Mouse (Mus musculus): ENCODE measurements at regions not wholly inside any gene's neighbourhood (a gene's known extent, or its start where the extent isn't known, plus 50 kb on each side); places are given as distances from the start of the nearest gene placed in this dataset.
A peak's percentile ranks its signal among the peaks of the same experiment; 100 is the strongest.
"Not testable (repeated sequence)": the region's sequence is repeated elsewhere in the genome, so short reads cannot be mapped to it uniquely, and the experiment has no call there.

GRCm38 (mm10) chr3:53792541-53792940, 52.3 kb upstream of the Gm10985 start:
- H3K9ac ChIP-seq: no peak overlapping the region
- H3K27ac ChIP-seq (replicated peaks): no peak overlapping the region
- H3K36me3 ChIP-seq: no peaks in the 10 kb centered on the region
- no peaks in the 10 kb centered on the region for H3K4me1 ChIP-seq
- 96% methylated on average over 1 of the region's 1 CpGs for WGBS
- H3K9me3 ChIP-seq: no peaks in the 10 kb centered on the region
- no peak overlapping the region for H3K4me2 ChIP-seq
- H3K4me3 ChIP-seq: no peak overlapping the region
- no peaks in the 10 kb centered on the region for H3K27me3 ChIP-seq (replicated peaks)
- no peak for ATAC-seq (ENCODE audit: extremely low read depth, insufficient number of reproducible peaks, low FRiP score, low TSS enrichment)

- H3K27ac ChIP-seq (replicated peaks): no peak overlapping the region
- H3K4me3 ChIP-seq: no peak overlapping the region
- ATAC-seq (ENCODE audit: extremely low read depth, insufficient number of reproducible peaks, low FRiP score, low TSS enrichment): no peak
- no peak overlapping the region for H3K9ac ChIP-seq
- H3K27me3 ChIP-seq (replicated peaks): no peaks in the 10 kb centered on the region
- H3K4me1 ChIP-seq: no peaks in the 10 kb centered on the region
- no peaks in the 10 kb centered on the region for H3K36me3 ChIP-seq
- no peaks in the 10 kb centered on the region for H3K9me3 ChIP-seq
- H3K4me2 ChIP-seq: no peak overlapping the region
These were observed 55.2 kb upstream of the Gm10985 start for GRCm38 (mm10) chr3:53789706-53790105.

GRCm38 (mm10) chr3:53785201-53785600, 59.7 kb upstream of the Gm10985 start:
- no peak for ATAC-seq (ENCODE audit: extremely low read depth, insufficient number of reproducible peaks, low FRiP score, low TSS enrichment)
- H3K9me3 ChIP-seq: no peaks in the 10 kb centered on the region
- 65% methylated on average over 3 of the region's 3 CpGs for whole genome bisulfite sequencing

DNA sequence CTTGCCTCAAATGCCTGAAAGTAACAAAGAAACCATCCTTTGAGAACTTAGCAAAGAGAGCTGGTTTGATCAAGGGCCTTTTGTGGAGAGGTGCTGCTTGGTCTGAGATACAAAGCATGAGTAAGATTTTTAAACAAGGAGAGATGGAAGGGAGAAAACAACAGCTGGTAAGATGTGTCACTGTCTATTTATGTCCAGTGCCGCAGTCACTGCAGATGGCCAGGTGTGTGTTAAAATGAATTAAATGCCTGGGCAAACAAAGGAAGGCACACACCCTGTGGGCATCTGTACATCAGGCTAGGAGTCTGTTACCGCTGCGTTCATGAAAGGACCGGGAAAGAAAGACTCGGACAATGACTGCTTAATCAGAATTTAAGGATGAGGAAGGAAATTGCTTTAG, 68.2 kb upstream of the Gm10985 start:
- H3K4me3 ChIP-seq: no peak overlapping the region
- WGBS: 80% methylated on average over 5 of the region's 5 CpGs

More at GRCm38 (mm10) chr3:53785201-53785600, 59.7 kb upstream of the Gm10985 start:
- H3K4me1 ChIP-seq: no peaks in the 10 kb centered on the region
- H3K36me3 ChIP-seq: no peaks in the 10 kb centered on the region
- no peak overlapping the region for H3K4me3 ChIP-seq
- no peaks in the 10 kb centered on the region for H3K27me3 ChIP-seq (replicated peaks)
- H3K4me2 ChIP-seq: no peak overlapping the region
- no peak overlapping the region for H3K9ac ChIP-seq
- H3K27ac ChIP-seq (replicated peaks): no peak overlapping the region

GRCm38 (mm10) chr3:53767601-53768000, 77.3 kb upstream of the Gm10985 start:
- no peaks in the 10 kb centered on the region for H3K9me3 ChIP-seq
- ATAC-seq (ENCODE audit: extremely low read depth, insufficient number of reproducible peaks, low FRiP score, low TSS enrichment): no peak
- no peaks in the 10 kb centered on the region for H3K4me1 ChIP-seq
- no peak overlapping the region for H3K4me2 ChIP-seq
- H3K27ac ChIP-seq (replicated peaks): no peak overlapping the region
- no peak overlapping the region for H3K9ac ChIP-seq
- H3K27me3 ChIP-seq (replicated peaks): no peaks in the 10 kb centered on the region
- no peaks in the 10 kb centered on the region for H3K36me3 ChIP-seq
- H3K4me3 ChIP-seq: no peak overlapping the region

More for the DNA sequence above, 68.2 kb upstream of the Gm10985 start:
- H3K4me1 ChIP-seq: no peaks in the 10 kb centered on the region
- H3K27me3 ChIP-seq (replicated peaks): no peaks in the 10 kb centered on the region
- H3K9ac ChIP-seq: no peak overlapping the region
- no peaks in the 10 kb centered on the region for H3K36me3 ChIP-seq
- H3K27ac ChIP-seq (replicated peaks): no peak overlapping the region
- no peaks in the 10 kb centered on the region for H3K9me3 ChIP-seq
- no peak overlapping the region for H3K4me2 ChIP-seq
- ATAC-seq (ENCODE audit: extremely low read depth, insufficient number of reproducible peaks, low FRiP score, low TSS enrichment): no peak

DNA sequence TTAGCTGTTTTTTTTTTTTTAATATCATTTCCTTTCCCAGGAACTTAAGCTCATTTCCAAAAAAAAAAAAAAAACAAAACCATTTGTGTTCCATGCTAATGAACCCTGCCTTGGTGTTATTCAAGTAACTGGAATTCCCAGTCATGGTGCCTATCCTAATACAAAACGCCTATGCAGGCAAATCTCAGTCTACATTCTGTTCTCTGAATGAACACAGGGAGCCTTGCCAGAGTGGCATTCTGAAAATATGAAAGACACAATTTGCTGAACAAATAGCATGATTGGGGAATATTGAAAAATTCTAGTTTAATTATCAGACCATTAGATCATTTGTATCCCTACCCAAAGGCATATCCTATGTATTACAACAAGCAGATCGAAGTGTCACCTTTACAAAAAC, 80.9 kb upstream of the Gm10985 start:
- H3K36me3 ChIP-seq: no peaks in the 10 kb centered on the region
- no peaks in the 10 kb centered on the region for H3K4me1 ChIP-seq
- no peak overlapping the region for H3K4me3 ChIP-seq
- ATAC-seq (ENCODE audit: extremely low read depth, insufficient number of reproducible peaks, low FRiP score, low TSS enrichment): no peak
- no peak overlapping the region for H3K9ac ChIP-seq
- no peaks in the 10 kb centered on the region for H3K9me3 ChIP-seq
- no peak overlapping the region for H3K4me2 ChIP-seq
- WGBS: 75% methylated on average over 2 of the region's 2 CpGs
- no peaks in the 10 kb centered on the region for H3K27me3 ChIP-seq (replicated peaks)
- no peak overlapping the region for H3K27ac ChIP-seq (replicated peaks)

DNA sequence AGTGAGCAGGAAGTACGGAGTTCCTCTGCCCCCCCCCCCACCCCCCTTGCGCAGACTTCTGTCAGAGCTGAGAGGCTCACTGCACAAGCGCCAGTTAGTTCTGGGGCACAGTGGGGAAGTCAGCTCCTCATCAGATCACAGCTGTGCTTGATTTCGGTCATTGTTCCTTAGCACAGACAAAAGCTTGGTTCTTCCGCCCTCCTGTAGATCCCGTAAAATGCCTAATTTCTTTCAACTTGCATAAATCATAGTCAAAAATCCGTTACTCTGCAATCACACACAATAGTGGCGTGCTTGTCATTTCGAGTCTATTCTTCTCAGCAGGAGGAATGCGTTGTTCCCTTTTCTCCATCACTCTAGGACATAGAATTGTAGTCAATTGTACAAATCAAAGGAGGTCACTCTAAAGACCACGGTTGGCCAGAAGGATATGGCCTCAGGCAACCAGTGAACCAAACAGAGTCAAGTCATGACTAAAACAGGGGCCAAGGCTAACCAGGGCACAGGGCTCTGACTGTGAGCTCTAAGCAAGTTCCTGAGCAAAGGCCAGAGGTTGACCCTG, 83.3 kb upstream of the Gm10985 start:
- Histone ChIP-seq H3K4me3 (no peak overlapping the region), H3K36me3 (no peaks in the 10 kb centered on the region), H3K4me2 (no peak overlapping the region), H3K27me3 (replicated peaks) (no peaks in the 10 kb centered on the region), H3K9ac (no peak overlapping the region), H3K27ac (replicated peaks) (no peak overlapping the region), H3K9me3 (no peaks in the 10 kb centered on the region), H3K4me1 (no peaks in the 10 kb centered on the region)
- ATAC-seq (ENCODE audit: extremely low read depth, insufficient number of reproducible peaks, low FRiP score, low TSS enrichment): no peak
- 63% methylated on average over 11 of the region's 11 CpGs for WGBS

- no peak for ATAC-seq (ENCODE audit: extremely low read depth, insufficient number of reproducible peaks, low FRiP score, low TSS enrichment)
- 44% methylated on average over 10 of the region's 10 CpGs for WGBS
- H3K9ac ChIP-seq: no peak overlapping the region
- H3K27ac ChIP-seq (replicated peaks): no peak overlapping the region
- no peak overlapping the region for H3K4me2 ChIP-seq
- no peaks in the 10 kb centered on the region; the same call in 1 of the 2 replicates for H3K9me3 ChIP-seq
- H3K4me1 ChIP-seq: no peaks in the 10 kb centered on the region
- no peak overlapping the region for H3K4me3 ChIP-seq
- no peaks in the 10 kb centered on the region for H3K36me3 ChIP-seq
- no peaks in the 10 kb centered on the region for H3K27me3 ChIP-seq (replicated peaks)
These were observed 88.6 kb upstream of the Gm10985 start for GRCm38 (mm10) chr3:53756115-53756853.

DNA sequence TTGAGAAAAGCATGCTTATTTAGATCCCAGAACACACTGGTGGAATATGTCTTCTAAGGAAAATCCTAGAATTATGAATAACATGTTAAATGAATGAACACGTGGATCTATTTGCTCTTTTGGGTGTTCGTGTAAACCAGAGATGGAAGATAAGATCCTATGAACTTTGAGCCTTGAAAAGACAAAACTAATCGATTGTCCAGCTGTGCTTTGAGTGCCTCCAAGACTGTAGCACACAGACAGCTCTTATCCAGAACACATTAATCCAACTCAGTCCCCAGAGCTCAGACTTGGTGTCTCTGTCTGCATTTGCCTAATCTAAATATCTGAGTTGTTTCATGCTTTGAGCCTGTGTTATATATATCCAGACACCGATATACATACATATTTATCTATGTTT, 80.0 kb upstream of the Frem2 start:
- 53% methylated on average over 4 of the region's 4 CpGs for WGBS
- Histone ChIP-seq H3K4me3 (no peak overlapping the region), H3K36me3 (no peaks in the 10 kb centered on the region), H3K27me3 (replicated peaks) (no peaks in the 10 kb centered on the region), H3K9me3 (no peaks in the 10 kb centered on the region), H3K4me1 (peaks cover 24% of the 10 kb centered on the region), H3K27ac (replicated peaks) (no peak overlapping the region), H3K4me2 (peak overlapping the region; percentile 33; the same call in 1 of the 2 replicates), H3K9ac (no peak overlapping the region)
- ATAC-seq (ENCODE audit: extremely low read depth, insufficient number of reproducible peaks, low FRiP score, low TSS enrichment): no peak

- not testable (repeated sequence) for H3K27me3 ChIP-seq (replicated peaks); H3K4me3 ChIP-seq; H3K27ac ChIP-seq (replicated peaks); H3K9me3 ChIP-seq; H3K4me2 ChIP-seq; H3K9ac ChIP-seq; H3K36me3 ChIP-seq; ATAC-seq (ENCODE audit: extremely low read depth, insufficient number of reproducible peaks, low FRiP score, low TSS enrichment)
- H3K4me1 ChIP-seq: peaks cover 22% of the 10 kb centered on the region
- 85% methylated on average over 3 of the region's 3 CpGs for WGBS
These were observed 78.5 kb upstream of the Frem2 start for GRCm38 (mm10) chr3:53735607-53736006.

DNA sequence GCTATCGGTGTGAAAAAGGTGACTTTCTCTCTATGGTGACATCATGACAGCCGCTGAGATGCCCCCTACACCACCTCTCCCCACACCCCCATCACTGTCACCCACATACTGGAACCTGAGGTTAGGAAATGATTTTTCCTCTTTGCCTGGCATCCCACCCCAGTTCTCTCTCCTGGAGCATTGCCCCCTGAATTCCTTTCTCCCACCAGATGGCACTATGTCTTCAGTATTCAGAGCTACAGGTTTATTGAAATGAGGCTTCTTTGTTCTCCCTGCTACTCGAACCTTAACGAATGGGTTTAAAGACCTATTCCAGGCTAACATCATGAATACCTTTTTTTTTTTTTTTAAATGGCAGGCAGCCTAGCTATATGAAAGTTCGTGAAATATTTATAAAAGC, 78.0 kb upstream of the Frem2 start:
- peaks cover 26% of the 10 kb centered on the region for H3K4me1 ChIP-seq
- H3K36me3 ChIP-seq: no peaks in the 10 kb centered on the region
- no peak overlapping the region for H3K4me2 ChIP-seq
- H3K9me3 ChIP-seq: no peaks in the 10 kb centered on the region
- no peak overlapping the region for H3K9ac ChIP-seq
- H3K27me3 ChIP-seq (replicated peaks): no peaks in the 10 kb centered on the region
- H3K27ac ChIP-seq (replicated peaks): no peak overlapping the region
- WGBS: 30% methylated on average over 5 of the region's 5 CpGs
- ATAC-seq (ENCODE audit: extremely low read depth, insufficient number of reproducible peaks, low FRiP score, low TSS enrichment): no peak
- no peak overlapping the region for H3K4me3 ChIP-seq

DNA sequence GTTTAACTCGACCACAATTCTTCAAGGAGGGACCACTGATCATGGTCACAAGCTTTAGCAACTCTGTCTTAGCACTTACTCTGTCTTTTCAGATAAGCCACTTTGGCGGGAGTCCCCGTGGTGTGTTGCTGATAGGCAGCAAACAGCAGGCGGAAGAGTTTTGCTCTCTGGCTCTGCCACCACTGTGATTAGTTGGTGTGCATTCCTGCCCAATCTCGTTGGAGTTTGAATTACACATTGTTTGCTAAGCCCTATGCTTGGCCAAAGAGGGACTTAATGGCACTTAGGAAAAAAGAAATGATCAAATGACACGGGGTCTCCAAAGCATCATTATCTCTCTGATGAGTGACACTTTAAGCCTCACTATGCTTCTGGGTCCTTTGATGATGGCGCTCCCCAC, 73.3 kb upstream of the Frem2 start:
- Histone ChIP-seq H3K9me3 (peaks cover 4% of the 10 kb centered on the region; the same call in 1 of the 2 replicates), H3K27ac (replicated peaks) (peak overlapping the region; percentile 71), H3K36me3 (no peaks in the 10 kb centered on the region), H3K4me2 (peak overlapping the region; percentile 60), H3K4me1 (peaks cover 23% of the 10 kb centered on the region), H3K4me3 (peak overlapping the region; percentile 23), H3K9ac (peak overlapping the region; percentile 57), H3K27me3 (replicated peaks) (no peaks in the 10 kb centered on the region)
- 4% methylated on average over 7 of the region's 7 CpGs for WGBS
- ATAC-seq (ENCODE audit: extremely low read depth, insufficient number of reproducible peaks, low FRiP score, low TSS enrichment): no peak
